13 mouse cellular contexts compared by ENCODE assay signal in genomic region chr7:96801368-96801767, GRCm38 (mm10).
DNase-seq lines count a peak whose midpoint lies in the region; ATAC-seq and TF ChIP-seq lines count a peak whose summit lies in the region.
"Had no signal": no experiment of that assay in that cellular context is flagged by ENCODE, and none has a peak within 500 bp of the region (broad histone marks: within the 10 kb centered on the region; RNA-seq: fewer than 3 reads in every experiment).

No protein-coding gene starts in this region.

- H3K9ac ChIP-seq in limb, embryonic 13.5 days = no peak overlapping the region
- no peak overlapping the region for H3K9ac ChIP-seq in limb, embryonic 14.5 days (ENCODE audit: low read depth, low read length, severe bottlenecking)
- H3K9ac ChIP-seq: liver, embryonic 12.5 days; stomach, embryonic 15.5 days had no signal

- ATAC-seq in limb, embryonic 13.5 days (ENCODE audit: low FRiP score, low read depth) = no peak
- ATAC-seq in limb, embryonic 14.5 days (ENCODE audit: low FRiP score, low read depth) = peak; percentile 16; the same call in 1 of the 2 replicates
- ATAC-seq: liver, embryonic 12.5 days had no signal

- no peaks in the 10 kb centered on the region for H3K79me2 ChIP-seq in myocyte (ENCODE audit: control insufficient read depth, insufficient read depth)

- H3ac ChIP-seq in myocyte (ENCODE audit: control insufficient read depth, insufficient read length) = no peak overlapping the region

- H3K27ac ChIP-seq in limb, embryonic 13.5 days = peak overlapping the region; percentile 44; the same call in 1 of the 2 replicates
- H3K27ac ChIP-seq in limb, embryonic 10.5 days = no peak overlapping the region
- no peak overlapping the region for H3K27ac ChIP-seq in limb, embryonic 14.5 days (replicated peaks; ENCODE audit: low read depth, low read length)
- H3K27ac ChIP-seq: left cerebral cortex, adult 2 months; liver, embryonic 12.5 days; stomach, embryonic 15.5 days had no signal

- no peaks in the 10 kb centered on the region for H3K27me3 ChIP-seq in limb, embryonic 13.5 days
- no peaks in the 10 kb centered on the region for H3K27me3 ChIP-seq in limb, embryonic 10.5 days (ENCODE audit: low read depth, poor library complexity, severe bottlenecking)
- no peaks in the 10 kb centered on the region for H3K27me3 ChIP-seq in limb, embryonic 14.5 days (ENCODE audit: control insufficient read depth, insufficient read depth, low read length)
- no peaks in the 10 kb centered on the region for H3K27me3 ChIP-seq in myocyte (ENCODE audit: control insufficient read depth, insufficient read depth, insufficient read length)
- H3K27me3 ChIP-seq: stomach, embryonic 15.5 days had no signal

- TF ChIP-seq POLR2A in limb, embryonic 14.5 days (IDR thresholded peaks at IDR 0.05; ENCODE audit: borderline replicate concordance, extremely low read depth, insufficient read depth, insufficient read length) = no peak
- TF ChIP-seq POLR2A in myocyte (IDR thresholded peaks at IDR 0.05; ENCODE audit: insufficient read length, low read depth) = no peak

- no peak for DNase-seq in limb, embryonic 10.5 days (ENCODE audit: low spot score)
- DNase-seq in adrenal gland, postnatal 10 days = peak; percentile 66
- DNase-seq in limb, embryonic 14.5 days (ENCODE audit: low spot score) = peak; percentile 47
- DNase-seq in urinary bladder, adult 2 months (ENCODE audit: low spot score) = no peak
- DNase-seq in right cerebral cortex, adult 18-20 months = no peak
- DNase-seq: cerebellum, adult 9-11 months; thymus, postnatal 25 days had no signal

- H3K9me3 ChIP-seq in limb, embryonic 13.5 days = no peaks in the 10 kb centered on the region
- H3K9me3 ChIP-seq in limb, embryonic 10.5 days (replicated peaks) = no peaks in the 10 kb centered on the region
- no peaks in the 10 kb centered on the region for H3K9me3 ChIP-seq in limb, embryonic 14.5 days (ENCODE audit: control insufficient read depth, low read length)
- H3K9me3 ChIP-seq: liver, embryonic 12.5 days; midbrain, embryonic 10.5 days; stomach, embryonic 15.5 days had no signal

- no peak overlapping the region for H3K4me3 ChIP-seq in limb, embryonic 13.5 days
- no peak overlapping the region for H3K4me3 ChIP-seq in limb, embryonic 10.5 days
- no peak overlapping the region for H3K4me3 ChIP-seq in limb, embryonic 14.5 days (replicated peaks; ENCODE audit: low read length)
- H3K4me3 ChIP-seq in myocyte = no peak overlapping the region
- H3K4me3 ChIP-seq: left cerebral cortex, adult 2 months; liver, embryonic 12.5 days; midbrain, embryonic 10.5 days; stomach, embryonic 15.5 days had no signal

- H3K4me1 ChIP-seq in limb, embryonic 13.5 days = peaks cover 54% of the 10 kb centered on the region
- H3K4me1 ChIP-seq in limb, embryonic 10.5 days = peaks cover 58% of the 10 kb centered on the region
- H3K4me1 ChIP-seq in limb, embryonic 14.5 days (ENCODE audit: control insufficient read depth, insufficient read depth, low read length) = peaks cover 44% of the 10 kb centered on the region
- H3K4me1 ChIP-seq: liver, embryonic 12.5 days had no signal

- peaks cover 12% of the 10 kb centered on the region; the same call in 1 of the 2 replicates for H3K36me3 ChIP-seq in limb, embryonic 13.5 days
- peaks cover 59% of the 10 kb centered on the region for H3K36me3 ChIP-seq in limb, embryonic 10.5 days
- peaks cover 6% of the 10 kb centered on the region; the same call in 1 of the 2 replicates for H3K36me3 ChIP-seq in limb, embryonic 14.5 days (ENCODE audit: control insufficient read depth, insufficient read depth, low read length)
- no peaks in the 10 kb centered on the region for H3K36me3 ChIP-seq in myocyte (ENCODE audit: control insufficient read depth, insufficient read depth)
- H3K36me3 ChIP-seq: liver, embryonic 12.5 days; stomach, embryonic 15.5 days had no signal

- no peak overlapping the region for H3K4me2 ChIP-seq in limb, embryonic 13.5 days (replicated peaks)
- no peak overlapping the region for H3K4me2 ChIP-seq in limb, embryonic 14.5 days (replicated peaks; ENCODE audit: low read depth, low read length, severe bottlenecking)
- no peak overlapping the region for H3K4me2 ChIP-seq in myocyte (ENCODE audit: low read depth)
- H3K4me2 ChIP-seq: liver, embryonic 12.5 days; stomach, embryonic 15.5 days had no signal

- 25% methylated on average over 9 of the region's 9 CpGs for WGBS in limb, embryonic 13.5 days
- 49% methylated on average over 9 of the region's 9 CpGs for WGBS in limb, embryonic 10.5 days
- whole genome bisulfite sequencing in limb, embryonic 14.5 days = 28% methylated on average over 9 of the region's 9 CpGs

TF ChIP-seq in myocyte, 11 proteins besides CTCF, POLR2A, EP300 and RAD21:
- TF ChIP-seq CEBPB (IDR thresholded peaks at IDR 0.05; ENCODE audit: insufficient read depth, poor library complexity, severe bottlenecking) (peak; percentile 74), POLR2AphosphoS2 (IDR thresholded peaks at IDR 0.05; ENCODE audit: insufficient read length, low read depth) (no peak)

Comparison
In these comparisons a context has a peak if more than half of its experiments do, and no peak if none do; other contexts are left out.
1. DNase-seq: peak in adrenal gland, postnatal 10 days (single experiment) and limb, embryonic 14.5 days (single experiment); none in limb, embryonic 10.5 days (single experiment), urinary bladder, adult 2 months (single experiment) and right cerebral cortex, adult 18-20 months (single experiment).